Mouse (Mus musculus) midbrain, embryonic 16.5 days (tissue): ENCODE measurements at regions not wholly inside any gene's neighbourhood (a gene's known extent, or its start where the extent isn't known, plus 50 kb on each side); places are given as distances from the start of the nearest gene placed in this dataset.

Experiments used
- ATAC-seq: fragments of 200-750 bp; cut with Nextera tagmentation; 2 replicates; pipeline ENCODE4 v1.8.0; 2017; ENCODE audit warnings: moderate TSS enrichment
- H3K27ac ChIP-seq: fragments of 300-500 bp; sonication (generic); 2 replicates; pipeline ENCODE4 v1.5.1; 2014; ENCODE audit warnings: mild to moderate bottlenecking, low read length, mixed read lengths
- H3K27me3 ChIP-seq: fragments of 300-500 bp; sonication (generic); 2 replicates; pipeline ENCODE4 v1.6.1; 2014; ENCODE audit warnings: low read depth, low read length, mixed read lengths; ENCODE audit not compliant: control insufficient read depth, insufficient read depth
- H3K36me3 ChIP-seq: fragments of 300-500 bp; sonication (generic); 2 replicates; pipeline ENCODE4 v1.6.1; 2014; ENCODE audit warnings: mild to moderate bottlenecking, low read length, moderate library complexity, mixed read lengths; ENCODE audit not compliant: control insufficient read depth, insufficient read depth
- H3K4me1 ChIP-seq: fragments of 300-500 bp; sonication (generic); 2 replicates; pipeline ENCODE4 v1.6.1; 2014; ENCODE audit warnings: mild to moderate bottlenecking, low read length, mixed read lengths; ENCODE audit not compliant: control insufficient read depth, insufficient read depth
- H3K4me2 ChIP-seq: fragments of 300-500 bp; sonication (generic); 2 replicates; pipeline ENCODE4 v1.6.1; 2014; ENCODE audit warnings: mild to moderate bottlenecking, low read length, mixed read lengths
- H3K4me3 ChIP-seq: fragments of 300-500 bp; sonication (generic); 2 replicates; pipeline ENCODE4 v1.5.1; 2014; ENCODE audit warnings: low read depth, mild to moderate bottlenecking, low read length, moderate library complexity, mixed read lengths
- H3K9ac ChIP-seq: fragments of 300-500 bp; sonication (generic); 2 replicates; pipeline ENCODE4 v1.6.1; 2014; ENCODE audit warnings: low read depth, low read length, mixed read lengths
- H3K9me3 ChIP-seq: fragments of 300-500 bp; sonication (generic); replicated peaks from 2 replicates; pipeline ENCODE4 v1.6.1; 2014; ENCODE audit warnings: mild to moderate bottlenecking, low read length, mixed read lengths; ENCODE audit not compliant: control insufficient read depth, poor library complexity, severe bottlenecking
- WGBS: fragments of 180-500 bp; shearing (Covaris S2); extraction: QIAGEN DNeasy Blood & Tissue Kit; methylation state at CpG from one replicate; pipeline ENCODE4 v1.1.7; 2014; 5-methylcytosine and 5-hydroxymethylcytosine counted together

DNA sequence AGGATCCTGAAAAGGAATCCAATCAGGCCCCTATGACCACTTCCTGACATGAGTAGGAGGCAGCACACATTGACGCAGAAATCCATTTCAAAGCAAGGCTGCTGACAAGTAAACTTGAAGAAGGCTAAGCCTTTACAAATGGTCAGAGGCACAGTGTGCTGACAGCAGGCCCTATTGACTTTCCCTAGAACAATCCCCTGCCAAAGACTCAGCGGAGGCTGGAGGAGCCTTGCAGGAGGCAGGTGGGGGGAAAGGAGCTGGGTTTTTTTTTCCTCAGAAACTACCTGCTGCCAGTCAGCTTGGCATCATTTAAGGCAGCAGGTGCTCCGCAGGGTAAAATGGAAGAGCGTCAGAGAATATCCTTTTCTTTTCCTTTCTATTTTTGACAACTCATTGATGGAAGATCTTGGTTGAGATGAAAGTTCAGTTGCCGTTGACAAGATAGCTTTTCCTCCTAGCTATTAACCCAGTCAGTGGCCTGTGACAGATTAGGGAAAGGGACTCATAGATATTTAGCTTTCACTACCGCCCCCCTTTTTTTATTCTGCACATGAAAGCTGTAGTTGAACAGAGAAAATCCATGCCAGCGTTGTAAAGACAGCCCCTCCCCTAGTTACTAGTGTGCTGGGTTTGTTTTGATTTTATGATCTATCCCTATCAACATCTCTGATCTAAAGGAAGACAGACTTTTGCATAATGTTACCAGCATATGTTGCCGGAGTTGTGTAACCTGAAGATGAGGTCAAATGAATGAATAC lies 210.6 kb downstream of the Csnka2ip start:
- peak; percentile 45; the same call in 1 of the 2 replicates for ATAC-seq

DNA sequence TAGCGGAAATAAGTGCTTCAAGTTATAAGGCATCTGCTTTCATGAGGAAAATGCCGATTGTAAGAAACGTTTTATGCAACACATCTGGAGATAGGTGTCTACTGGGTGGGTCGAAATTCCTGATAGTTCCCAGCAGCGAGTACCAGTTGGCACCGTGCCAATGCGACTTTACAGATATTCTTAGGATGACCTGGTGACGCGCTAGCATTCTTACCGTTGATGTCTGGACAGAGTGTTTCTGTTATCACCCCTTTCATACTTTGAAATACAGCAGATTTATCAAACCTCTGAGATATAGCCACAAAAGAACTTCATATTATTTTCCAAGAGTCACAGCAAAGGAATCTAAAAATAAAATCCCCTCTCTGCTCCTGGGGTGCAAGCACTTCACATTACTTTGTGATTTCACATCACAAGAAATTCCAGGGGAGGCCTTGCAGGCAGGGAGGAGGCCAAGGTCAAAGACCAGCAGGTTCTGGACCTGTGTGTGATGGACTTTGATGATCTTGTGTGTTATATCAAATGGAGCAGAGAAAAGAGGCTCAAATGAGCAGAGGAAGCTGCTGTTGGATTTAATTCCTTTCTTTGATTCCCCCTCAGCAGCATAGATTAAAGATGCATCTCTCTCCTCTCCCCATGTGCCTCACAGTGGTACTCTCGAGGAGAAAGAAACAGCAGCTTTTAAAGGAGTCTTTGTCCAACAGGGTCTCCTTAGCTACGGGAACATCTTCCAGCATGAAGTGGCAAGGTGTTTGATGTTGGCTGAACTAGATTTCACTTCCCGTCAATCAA lies 233.4 kb downstream of the Csnka2ip start:
- no peaks in the 10 kb centered on the region for H3K9me3 ChIP-seq
- H3K27ac ChIP-seq: no peak overlapping the region
- no peaks in the 10 kb centered on the region for H3K27me3 ChIP-seq
- no peaks in the 10 kb centered on the region for H3K36me3 ChIP-seq
- H3K4me2 ChIP-seq: no peak overlapping the region
- no peaks in the 10 kb centered on the region for H3K4me1 ChIP-seq
- peak; percentile 82; the same call in 1 of the 2 replicates for ATAC-seq
- H3K4me3 ChIP-seq: no peak overlapping the region
- no peak overlapping the region for H3K9ac ChIP-seq
- 71% methylated on average over 13 of the region's 13 CpGs for WGBS

More for the DNA sequence above, 210.6 kb downstream of the Csnka2ip start:
- H3K4me2 ChIP-seq: no peak overlapping the region
- no peak overlapping the region for H3K9ac ChIP-seq
- 23% methylated on average over 8 of the region's 8 CpGs for WGBS
- H3K36me3 ChIP-seq: no peaks in the 10 kb centered on the region
- no peaks in the 10 kb centered on the region for H3K27me3 ChIP-seq
- no peak overlapping the region for H3K4me3 ChIP-seq
- no peaks in the 10 kb centered on the region for H3K9me3 ChIP-seq
- H3K4me1 ChIP-seq: no peaks in the 10 kb centered on the region
- no peak overlapping the region for H3K27ac ChIP-seq

DNA sequence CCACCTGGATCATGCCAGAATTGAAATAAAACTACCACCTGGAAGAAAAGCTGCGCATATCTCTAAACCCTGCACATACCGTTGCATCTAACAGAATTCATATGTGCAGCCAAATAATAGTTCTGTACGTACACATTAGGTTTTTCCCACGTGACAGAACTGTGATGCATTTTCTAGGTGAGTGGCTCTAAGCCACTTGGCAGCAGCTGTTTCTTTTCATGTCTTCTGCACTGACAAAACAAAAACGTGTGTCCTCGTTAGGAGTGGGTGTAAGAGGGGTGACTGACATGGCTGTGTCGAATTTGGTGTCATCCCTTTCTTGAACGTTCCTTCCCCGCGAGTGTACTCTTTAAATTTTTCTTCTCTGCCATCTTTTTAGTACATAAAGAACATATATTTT lies 254.3 kb downstream of the Csnka2ip start:
- H3K9me3 ChIP-seq: no peaks in the 10 kb centered on the region
- ATAC-seq: no peak
- no peak overlapping the region for H3K4me2 ChIP-seq
- H3K4me1 ChIP-seq: 0 out of 2 replicates have a peak, but pooled peaks cover 4% of the 10 kb centered on the region
- no peaks in the 10 kb centered on the region for H3K36me3 ChIP-seq
- no peak overlapping the region for H3K9ac ChIP-seq
- no peaks in the 10 kb centered on the region for H3K27me3 ChIP-seq
- H3K27ac ChIP-seq: no peak overlapping the region
- no peak overlapping the region for H3K4me3 ChIP-seq
- 57% methylated on average over 10 of the region's 10 CpGs for WGBS

- H3K4me2 ChIP-seq: no peak overlapping the region
- H3K27me3 ChIP-seq: no peaks in the 10 kb centered on the region
- no peaks in the 10 kb centered on the region for H3K9me3 ChIP-seq
- no peak overlapping the region for H3K4me3 ChIP-seq
- no peak overlapping the region for H3K27ac ChIP-seq
- 0 out of 2 replicates have a peak, but pooled peaks cover 3% of the 10 kb centered on the region for H3K4me1 ChIP-seq
- ATAC-seq: no peak
- no peaks in the 10 kb centered on the region for H3K36me3 ChIP-seq
- 78% methylated on average over 1 of the region's 1 CpGs for WGBS
- H3K9ac ChIP-seq: no peak overlapping the region
These were observed 269.2 kb downstream of the Csnka2ip start for GRCm38 (mm10) chr16:64332887-64333455.

DNA sequence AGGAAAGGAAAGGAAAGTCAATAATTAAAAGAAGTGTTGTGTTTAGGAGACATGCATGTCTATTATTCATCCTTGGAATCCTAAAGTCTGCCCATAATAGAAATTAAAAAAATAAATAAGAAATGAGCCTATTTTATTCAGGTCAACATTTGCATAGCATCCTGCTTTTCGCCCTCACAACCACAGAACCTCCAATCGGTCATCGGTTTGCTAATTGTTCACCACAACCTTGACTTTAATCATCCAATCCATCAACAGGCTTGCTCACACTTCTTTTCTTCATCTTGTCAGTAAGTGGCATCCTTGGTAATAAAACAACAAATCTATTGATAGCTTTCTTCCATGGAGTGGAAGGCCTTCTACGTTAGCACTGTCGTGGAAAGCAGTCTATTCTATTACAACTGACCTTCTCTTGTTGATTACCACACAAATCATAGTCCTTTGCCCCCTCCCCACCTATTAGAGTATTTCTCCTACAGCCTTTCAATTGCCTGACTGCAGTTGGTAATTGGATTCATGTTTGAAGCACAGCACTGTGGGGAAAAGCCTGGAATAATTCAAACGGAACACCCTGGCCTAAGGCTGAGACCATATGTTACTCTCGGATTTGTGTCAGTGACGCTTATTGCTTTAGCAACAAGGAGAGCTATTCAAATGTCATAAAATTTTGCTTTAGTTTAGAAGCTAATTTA lies 269.9 kb downstream of the Csnka2ip start:
- Histone ChIP-seq H3K36me3 (no peaks in the 10 kb centered on the region), H3K4me1 (0 out of 2 replicates have a peak, but pooled peaks cover 3% of the 10 kb centered on the region), H3K27ac (0 out of 2 replicates have a peak overlapping the region, but pooled peaks have one; percentile 42), H3K4me3 (no peak overlapping the region), H3K9ac (no peak overlapping the region), H3K9me3 (no peaks in the 10 kb centered on the region), H3K27me3 (no peaks in the 10 kb centered on the region), H3K4me2 (no peak overlapping the region)
- ATAC-seq: 0 out of 2 replicates have a peak, but pooled peaks have one; percentile 42
- WGBS: 47% methylated on average over 8 of the region's 8 CpGs

GRCm38 (mm10) chr16:64329264-64330060 lies 272.7 kb downstream of the Csnka2ip start:
- 31% methylated on average over 11 of the region's 11 CpGs for WGBS
- H3K36me3 ChIP-seq: no peaks in the 10 kb centered on the region
- no peak overlapping the region for H3K27ac ChIP-seq
- H3K9me3 ChIP-seq: no peaks in the 10 kb centered on the region
- H3K9ac ChIP-seq: no peak overlapping the region
- H3K27me3 ChIP-seq: no peaks in the 10 kb centered on the region
- H3K4me3 ChIP-seq: no peak overlapping the region
- no peak overlapping the region for H3K4me2 ChIP-seq
- 0 out of 2 replicates have a peak, but pooled peaks cover 3% of the 10 kb centered on the region for H3K4me1 ChIP-seq
- ATAC-seq: peak; percentile 82

DNA sequence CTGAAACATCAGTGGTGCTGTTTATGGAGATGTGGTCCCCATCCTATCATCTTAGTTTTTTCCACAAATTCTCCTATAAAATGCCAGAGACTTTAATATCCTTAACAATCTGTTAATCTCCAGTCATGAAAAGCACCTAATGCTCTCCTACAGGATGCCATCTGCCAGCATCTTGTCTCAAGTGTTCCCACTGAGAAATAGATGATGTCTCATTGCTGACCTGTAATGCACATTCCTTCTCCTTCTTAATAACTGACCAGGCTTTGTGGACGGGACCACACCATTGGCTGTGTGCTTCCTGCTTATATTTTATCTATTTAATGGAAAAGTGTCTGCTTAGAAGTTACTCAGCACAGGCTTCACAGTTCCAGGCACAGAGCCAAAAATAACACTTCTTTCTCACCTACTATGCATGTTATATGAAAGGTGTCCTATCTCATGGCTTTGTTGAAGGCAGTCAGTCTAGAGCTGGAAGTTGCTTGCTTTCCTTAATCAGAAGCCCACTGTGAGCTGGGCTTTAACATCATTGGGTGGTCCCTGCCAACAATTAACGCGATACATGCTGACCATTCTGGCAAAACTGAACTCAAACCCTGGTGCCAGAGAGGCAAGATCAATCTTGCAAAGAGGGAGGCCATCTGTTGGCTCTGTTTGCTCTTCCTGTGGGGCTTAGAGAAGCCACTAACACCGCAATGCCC lies 283.3 kb downstream of the Csnka2ip start:
- no peaks in the 10 kb centered on the region for H3K4me1 ChIP-seq
- H3K9ac ChIP-seq: no peak overlapping the region
- no peaks in the 10 kb centered on the region for H3K9me3 ChIP-seq
- no peak overlapping the region for H3K4me2 ChIP-seq
- WGBS: 79% methylated on average over 4 of the region's 4 CpGs
- H3K27me3 ChIP-seq: no peaks in the 10 kb centered on the region
- ATAC-seq: no peak
- H3K27ac ChIP-seq: no peak overlapping the region
- H3K36me3 ChIP-seq: no peaks in the 10 kb centered on the region
- H3K4me3 ChIP-seq: no peak overlapping the region

DNA sequence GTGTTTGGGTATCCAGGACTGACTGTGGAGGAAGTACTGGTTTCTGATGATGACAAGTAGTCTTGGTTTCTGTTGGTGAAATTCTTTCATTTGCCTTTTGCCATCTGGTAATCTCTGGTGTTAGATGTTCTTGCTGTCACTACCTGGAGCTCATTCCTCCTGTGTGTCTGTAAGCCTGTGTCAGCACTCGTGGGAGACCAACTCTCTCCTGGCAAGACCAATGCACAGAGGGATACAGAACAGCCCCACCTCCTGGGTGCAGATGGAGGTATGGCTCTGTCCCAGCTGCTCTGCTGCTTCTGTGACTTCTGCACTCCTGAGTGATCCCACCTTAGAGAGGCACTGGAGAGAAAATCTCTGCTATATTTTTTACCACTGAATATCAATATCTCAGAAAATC lies 285.4 kb downstream of the Csnka2ip start:
- no peaks in the 10 kb centered on the region for H3K36me3 ChIP-seq
- H3K4me2 ChIP-seq: no peak overlapping the region
- H3K9me3 ChIP-seq: no peaks in the 10 kb centered on the region
- no peaks in the 10 kb centered on the region for H3K27me3 ChIP-seq
- no peak overlapping the region for H3K27ac ChIP-seq
- 69% methylated on average over 1 of the region's 1 CpGs for WGBS
- no peak overlapping the region for H3K9ac ChIP-seq
- ATAC-seq: no peak
- H3K4me3 ChIP-seq: no peak overlapping the region
- H3K4me1 ChIP-seq: no peaks in the 10 kb centered on the region
